Mouse (Mus musculus): Measurements from ENCODE around the gene Sec62. TPM values are rescaled to one million over a fixed set of nuclear protein-coding genes. Genes with fewer than 3 reads are reported as not detected.
"Not testable (repeated sequence)": the region's sequence is repeated elsewhere in the genome, so short reads cannot be mapped to it uniquely, and the experiment has no call there.

Sec62 gene
- total and polyA plus RNA-seq, 3 experiments = 35.6 to 171 (median 75.4) TPM

DNA sequence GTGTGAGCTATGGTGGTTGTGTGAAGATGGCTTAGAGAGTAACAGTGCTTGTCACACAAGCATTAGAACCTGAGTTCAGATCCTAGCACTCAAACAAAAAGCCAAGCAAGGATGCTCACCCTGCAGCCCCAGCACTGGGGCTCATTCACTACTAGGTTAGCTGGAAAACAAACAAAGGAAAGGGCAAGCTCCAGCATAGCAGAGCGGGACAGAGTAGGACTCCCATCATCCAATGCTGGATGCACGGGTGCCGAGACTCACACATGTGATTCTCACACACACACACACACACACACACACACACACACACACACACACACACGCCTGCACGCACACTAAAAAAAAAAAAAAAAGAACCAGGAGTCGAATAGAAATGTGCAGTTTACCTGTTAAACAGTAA, 58.7 kb downstream of the Sec62 start:
- H3K79me2 ChIP-seq (ENCODE audit: control insufficient read depth, insufficient read depth, low read length, poor library complexity) = no peaks in the 10 kb centered on the region
- TF ChIP-seq NELFE (IDR thresholded peaks at IDR 0.05; ENCODE audit: low read depth, low read length) (no peak), MXI1 (IDR thresholded peaks at IDR 0.05; ENCODE audit: low read depth, low read length) (no peak), ZNF384 (IDR thresholded peaks at IDR 0.05; ENCODE audit: low read depth, low read length) (peak; percentile 53; the same call in 1 of the 2 replicates)
- H3K9ac ChIP-seq (ENCODE audit: control insufficient read depth, low read depth, low read length, poor library complexity, severe bottlenecking) = no peak overlapping the region
- H3K9me3 ChIP-seq (replicated peaks; ENCODE audit: insufficient read depth, low read length) = no peaks in the 10 kb centered on the region
- H3K27ac ChIP-seq (ENCODE audit: control insufficient read depth, low read depth, low read length) = no peak overlapping the region
- H3K4me1 ChIP-seq (ENCODE audit: control insufficient read depth in 1 of 2, insufficient read depth in 2 of 2, low read length in 2 of 2) = peaks cover 0 to 3% of the 10 kb centered on the region in 2 experiments; a peak in 1 of 4 replicates
- no peak for DNase-seq (ENCODE audit: low read depth, low spot score)
- H3K4me3 ChIP-seq (ENCODE audit: control insufficient read depth in 1 of 2, insufficient read depth in 1 of 2, low read depth in 2 of 2, low read length in 2 of 2) = peak overlapping the region; percentile 20 to 23; a peak in 2 of 4 replicates
- peaks cover 2% of the 10 kb centered on the region in 2 experiments; a peak in 1 of 4 replicates for H3K27me3 ChIP-seq (ENCODE audit: control insufficient read depth in 1 of 2, insufficient read depth in 2 of 2, low read length in 2 of 2)
- H3K36me3 ChIP-seq (ENCODE audit: control insufficient read depth in 1 of 2, insufficient read depth in 2 of 2, low read length in 2 of 2) = no peaks in the 10 kb centered on the region

DNA sequence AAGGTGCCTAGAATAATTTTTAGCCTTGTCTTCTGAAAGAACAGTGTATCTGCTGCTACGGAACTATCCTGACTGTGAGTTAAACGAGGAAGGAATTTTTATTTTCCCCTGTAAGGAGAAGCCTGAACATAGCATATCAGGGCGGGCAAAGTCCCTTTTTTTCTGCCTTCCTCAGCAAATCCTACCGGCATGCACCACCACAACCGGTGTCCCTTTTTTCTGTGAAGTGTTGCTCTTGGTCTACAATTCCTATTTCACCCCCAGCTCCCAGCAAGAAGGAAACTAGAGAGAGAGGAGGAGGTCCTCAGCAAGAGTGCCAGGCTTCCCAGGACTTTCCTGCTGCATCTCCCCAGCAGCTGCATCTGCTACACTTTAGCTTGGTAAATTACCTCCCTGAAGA, 60.9 kb downstream of the Sec62 start:
- Histone ChIP-seq H3K27ac (ENCODE audit: control insufficient read depth, low read depth, low read length) (no peak overlapping the region), H3K4me3 (ENCODE audit: control insufficient read depth in 1 of 2, insufficient read depth in 1 of 2, low read depth in 2 of 2, low read length in 2 of 2) (no peak overlapping the region), H3K27me3 (ENCODE audit: control insufficient read depth in 1 of 2, insufficient read depth in 2 of 2, low read length in 2 of 2) (peaks cover 0 to 2% of the 10 kb centered on the region in 2 experiments; a peak in 1 of 4 replicates), H3K36me3 (ENCODE audit: control insufficient read depth in 1 of 2, insufficient read depth in 2 of 2, low read length in 2 of 2) (no peaks in the 10 kb centered on the region), H3K9me3 (replicated peaks; ENCODE audit: insufficient read depth, low read length) (no peaks in the 10 kb centered on the region), H3K4me1 (ENCODE audit: control insufficient read depth in 1 of 2, insufficient read depth in 2 of 2, low read length in 2 of 2) (0 out of 4 replicates have a peak, but pooled peaks cover 0 to under 1% of the 10 kb centered on the region in 2 experiments), H3K79me2 (ENCODE audit: control insufficient read depth, insufficient read depth, low read length, poor library complexity) (no peaks in the 10 kb centered on the region), H3K9ac (ENCODE audit: control insufficient read depth, low read depth, low read length, poor library complexity, severe bottlenecking) (no peak overlapping the region)
- DNase-seq (ENCODE audit: low read depth, low spot score) = no peak
- no peak for TF ChIP-seq GATA1 (IDR thresholded peaks at IDR 0.05; ENCODE audit: low read depth, low read length)
- TF ChIP-seq NELFE (IDR thresholded peaks at IDR 0.05; ENCODE audit: low read depth, low read length) = no peak
- TF ChIP-seq TCF12 (IDR thresholded peaks at IDR 0.05; ENCODE audit: low read depth, low read length) = no peak
- no peak for TF ChIP-seq POLR2AphosphoS5 (IDR thresholded peaks at IDR 0.05; ENCODE audit: borderline replicate concordance, low read depth, low read length)
- TF ChIP-seq RAD21 (IDR thresholded peaks at IDR 0.05; ENCODE audit: low read depth, low read length) = no peak
- TF ChIP-seq ETS1 (IDR thresholded peaks at IDR 0.05; ENCODE audit: low read depth, low read length) = no peak
- no peak for TF ChIP-seq MAX (IDR thresholded peaks at IDR 0.05; ENCODE audit: low read length)
- no peak for TF ChIP-seq MYB (IDR thresholded peaks at IDR 0.05; ENCODE audit: low read depth, low read length)
- TF ChIP-seq BHLHE40 (IDR thresholded peaks at IDR 0.05; ENCODE audit: borderline replicate concordance, low read depth, low read length) = no peak
- no peak for TF ChIP-seq MXI1 (IDR thresholded peaks at IDR 0.05; ENCODE audit: low read depth, low read length)

GRCm38 (mm10) chr3:30855604-30856458, 63.2 kb downstream of the Sec62 start, which contains the start of gene Gpr160:
Gpr160 (plus strand) TSS chr3:30855950.
- H3K27ac ChIP-seq (ENCODE audit: control insufficient read depth, low read depth, low read length) = no peak within 1 kb of the TSS
- H3K9me3 ChIP-seq (replicated peaks; ENCODE audit: insufficient read depth, low read length) = no peaks in the 10 kb centered on the region
- DNase-seq (ENCODE audit: low read depth, low spot score) = peak; percentile 57
- H3K79me2 ChIP-seq (ENCODE audit: control insufficient read depth, insufficient read depth, low read length, poor library complexity) = no peaks in the 10 kb centered on the region
- H3K27me3 ChIP-seq (ENCODE audit: control insufficient read depth in 1 of 2, insufficient read depth in 2 of 2, low read length in 2 of 2) = peaks cover 0 to 2% of the 10 kb centered on the region in 2 experiments; a peak in 1 of 4 replicates
- H3K36me3 ChIP-seq (ENCODE audit: control insufficient read depth in 1 of 2, insufficient read depth in 2 of 2, low read length in 2 of 2) = no peaks in the 10 kb centered on the region
- no peak within 1 kb of the TSS for H3K9ac ChIP-seq (ENCODE audit: control insufficient read depth, low read depth, low read length, poor library complexity, severe bottlenecking)
- TF ChIP-seq SMC3 (IDR thresholded peaks at IDR 0.05; ENCODE audit: low read depth, low read length) = peak; percentile 42
- TF ChIP-seq CTCF (IDR thresholded peaks at IDR 0.05 in 2 of 3, conservative IDR thresholded peaks at IDR 0.05 in 1 of 3; ENCODE audit: control insufficient read depth in 1 of 3, insufficient read depth in 1 of 3, low read depth in 2 of 3, low read length in 3 of 3, poor library complexity in 1 of 3, severe bottlenecking in 1 of 3) = peak; percentile 48 to 70 (median 50); a peak in 5 of 6 replicates
- no peak for TF ChIP-seq USF1 (IDR thresholded peaks at IDR 0.05; ENCODE audit: low read depth, low read length)
- peak; percentile 32 for TF ChIP-seq RAD21 (IDR thresholded peaks at IDR 0.05; ENCODE audit: low read depth, low read length)
- TF ChIP-seq POLR2A (IDR thresholded peaks at IDR 0.05; ENCODE audit: control insufficient read depth in 1 of 2, insufficient read depth in 1 of 2, low read depth in 1 of 2, low read length in 2 of 2, poor library complexity in 1 of 2) = 0 out of 4 replicates have a peak, but pooled peaks of 1 of the 2 experiments have one; percentile 42
- 0 out of 4 replicates have a peak, but pooled peaks cover 0 to 2% of the 10 kb centered on the region in 2 experiments for H3K4me1 ChIP-seq (ENCODE audit: control insufficient read depth in 1 of 2, insufficient read depth in 2 of 2, low read length in 2 of 2)
- H3K4me3 ChIP-seq (ENCODE audit: control insufficient read depth in 1 of 2, insufficient read depth in 1 of 2, low read depth in 2 of 2, low read length in 2 of 2) = peak within 1 kb of the TSS in 1 of 2 experiments; percentile 48; a peak in 3 of 4 replicates

DNA sequence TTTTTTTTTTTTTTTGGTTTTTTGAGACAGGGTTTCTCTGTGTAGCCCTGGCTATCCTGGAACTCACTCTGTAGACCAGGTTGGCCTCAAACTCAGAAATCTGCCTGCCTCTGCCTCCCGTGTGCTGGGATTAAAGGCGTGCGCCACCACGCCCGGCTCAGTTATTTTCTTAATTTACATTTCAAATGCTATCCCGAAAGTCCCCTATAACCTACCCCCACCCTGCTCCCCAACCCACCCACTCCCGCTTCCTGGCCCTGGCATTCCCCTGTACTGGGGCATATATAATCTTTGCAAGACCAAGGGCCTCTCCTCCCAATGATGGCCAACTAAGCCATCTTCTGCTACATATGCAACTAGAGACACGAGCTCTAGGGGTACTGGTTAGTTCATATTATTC, 66.9 kb downstream of the Sec62 start:
- H3K9ac ChIP-seq (ENCODE audit: control insufficient read depth, low read depth, low read length, poor library complexity, severe bottlenecking); H3K79me2 ChIP-seq (ENCODE audit: control insufficient read depth, insufficient read depth, low read length, poor library complexity); H3K36me3 ChIP-seq (ENCODE audit: control insufficient read depth in 1 of 2, insufficient read depth in 2 of 2, low read length in 2 of 2); H3K4me1 ChIP-seq (ENCODE audit: control insufficient read depth in 1 of 2, insufficient read depth in 2 of 2, low read length in 2 of 2); H3K27ac ChIP-seq (ENCODE audit: control insufficient read depth, low read depth, low read length); H3K27me3 ChIP-seq (ENCODE audit: control insufficient read depth in 1 of 2, insufficient read depth in 2 of 2, low read length in 2 of 2); H3K4me3 ChIP-seq (ENCODE audit: control insufficient read depth in 1 of 2, insufficient read depth in 1 of 2, low read depth in 2 of 2, low read length in 2 of 2); H3K9me3 ChIP-seq (replicated peaks; ENCODE audit: insufficient read depth, low read length); DNase-seq (ENCODE audit: low read depth, low spot score): not testable (repeated sequence)

Measured in MEL (cell line).